Mouse (Mus musculus) MEL (cell line): ENCODE results near the gene Ccr1l1.

Experiments
- CHD1 ChIP-seq: IDR thresholded peaks from 2 replicates; pipeline ENCODE4 v1.6.1; 2012; ENCODE audit warnings: low read depth, mild to moderate bottlenecking, inconsistent platforms, low read length, improper control_type of control experiment
- CTCF ChIP-seq, 3 experiments: IDR thresholded peaks in 2 of 3; conservative IDR thresholded peaks in 1 of 3; 2 replicates each; pipeline ENCODE4 v1.5.1; 2011 to 2012; ENCODE audit warnings: low read length in 3 of 3, low read depth in 2 of 3, mild to moderate bottlenecking in 2 of 3, improper control_type of control experiment in 1 of 3, inconsistent platforms in 1 of 3, mixed read lengths in 1 of 3, moderate library complexity in 1 of 3; ENCODE audit not compliant: control insufficient read depth in 1 of 3, insufficient read depth in 1 of 3, poor library complexity in 1 of 3, severe bottlenecking in 1 of 3
- E2F4 ChIP-seq: IDR thresholded peaks from 2 replicates; pipeline ENCODE4 v1.6.1; 2011; ENCODE audit warnings: low read depth, low read length, improper control_type of control experiment, borderline replicate concordance
- EP300 ChIP-seq, 2 experiments: IDR thresholded peaks; 2 replicates each; pipeline ENCODE4 v1.6.1; 2011; ENCODE audit warnings: improper control_type of control experiment in 2 of 2, low read length in 2 of 2, low read depth in 1 of 2, mild to moderate bottlenecking in 1 of 2
- GATA1 ChIP-seq: IDR thresholded peaks from 2 replicates; pipeline ENCODE4 v1.6.1; 2011; ENCODE audit warnings: low read depth, low read length, improper control_type of control experiment
- MYC ChIP-seq: IDR thresholded peaks from 2 replicates; pipeline ENCODE4 v1.6.1; 2011; ENCODE audit warnings: low read depth, mild to moderate bottlenecking, low read length, improper control_type of control experiment, moderate library complexity
- NRF1 ChIP-seq: IDR thresholded peaks from 2 replicates; pipeline ENCODE4 v1.6.1; 2014; ENCODE audit warnings: low read depth, mild to moderate bottlenecking, inconsistent platforms, low read length, improper control_type of control experiment, moderate library complexity; ENCODE audit not compliant: poor library complexity, insufficient read depth, severe bottlenecking
- POLR2A ChIP-seq, 2 experiments: IDR thresholded peaks; 2 replicates each; pipeline ENCODE4 v1.6.1; 2011 to 2012; ENCODE audit warnings: low read length in 2 of 2, mild to moderate bottlenecking in 2 of 2, control low read depth in 1 of 2, improper control_type of control experiment in 1 of 2, low read depth in 1 of 2, moderate library complexity in 1 of 2; ENCODE audit not compliant: control insufficient read depth in 1 of 2, insufficient read depth in 1 of 2, poor library complexity in 1 of 2
- POLR2AphosphoS2 ChIP-seq: IDR thresholded peaks from 2 replicates; pipeline ENCODE4 v1.6.1; 2011; ENCODE audit warnings: low read length, improper control_type of control experiment
- UBTF ChIP-seq: IDR thresholded peaks from 2 replicates; pipeline ENCODE4 v1.6.1; 2012; ENCODE audit warnings: low read depth, mild to moderate bottlenecking, inconsistent platforms, low read length, improper control_type of control experiment, moderate library complexity, borderline replicate concordance; ENCODE audit not compliant: insufficient read depth
- USF1 ChIP-seq: IDR thresholded peaks from 2 replicates; pipeline ENCODE4 v1.6.1; 2014; ENCODE audit warnings: low read depth, mild to moderate bottlenecking, inconsistent platforms, low read length, improper control_type of control experiment, moderate library complexity
- USF2 ChIP-seq, 2 experiments: IDR thresholded peaks; 2 replicates each; pipeline ENCODE4 v1.6.1; 2011 to 2012; ENCODE audit warnings: improper control_type of control experiment in 2 of 2, low read length in 2 of 2, borderline replicate concordance in 1 of 2, inconsistent platforms in 1 of 2, low read depth in 1 of 2, mild to moderate bottlenecking in 1 of 2; ENCODE audit not compliant: insufficient read depth in 1 of 2
- ZNF384 ChIP-seq: IDR thresholded peaks from 2 replicates; pipeline ENCODE4 v1.6.1; 2012; ENCODE audit warnings: low read depth, mild to moderate bottlenecking, inconsistent platforms, low read length, improper control_type of control experiment

GRCm38 (mm10) chr9:123929936-123930335, 48.3 kb downstream of the Ccr1l1 start:
- TF ChIP-seq CTCF (IDR thresholded peaks at IDR 0.05 in 2 of 3, conservative IDR thresholded peaks at IDR 0.05 in 1 of 3; ENCODE audit: control insufficient read depth in 1 of 3, insufficient read depth in 1 of 3, low read depth in 2 of 3, low read length in 3 of 3, poor library complexity in 1 of 3, severe bottlenecking in 1 of 3), result no peak
- TF ChIP-seq USF2 (IDR thresholded peaks at IDR 0.05; ENCODE audit: borderline replicate concordance in 1 of 2, insufficient read depth in 1 of 2, low read depth in 1 of 2, low read length in 2 of 2), result no peak
- no peak for TF ChIP-seq NRF1
- TF ChIP-seq CHD1, result no peak
- TF ChIP-seq MYC, result no peak
- TF ChIP-seq POLR2A (IDR thresholded peaks at IDR 0.05; ENCODE audit: control insufficient read depth in 1 of 2, insufficient read depth in 1 of 2, low read depth in 1 of 2, low read length in 2 of 2, poor library complexity in 1 of 2), result no peak
- no peak for TF ChIP-seq USF1
- TF ChIP-seq ZNF384, result no peak
- no peak for TF ChIP-seq UBTF
- no peak for TF ChIP-seq E2F4
- TF ChIP-seq EP300 (IDR thresholded peaks at IDR 0.05; ENCODE audit: low read depth in 1 of 2, low read length in 2 of 2), result no peak
- TF ChIP-seq POLR2AphosphoS2, result no peak
- TF ChIP-seq GATA1, result no peak
